Mouse (Mus musculus): ENCODE results near the gene Klrc2. TPM values are rescaled to one million over a fixed set of nuclear protein-coding genes. Genes with fewer than 3 reads are reported as not detected.
"Not testable (repeated sequence)": the region's sequence is repeated elsewhere in the genome, so short reads cannot be mapped to it uniquely, and the experiment has no call there.

Gene Klrc2
- not detected for polyA plus RNA-seq (2021)

DNA sequence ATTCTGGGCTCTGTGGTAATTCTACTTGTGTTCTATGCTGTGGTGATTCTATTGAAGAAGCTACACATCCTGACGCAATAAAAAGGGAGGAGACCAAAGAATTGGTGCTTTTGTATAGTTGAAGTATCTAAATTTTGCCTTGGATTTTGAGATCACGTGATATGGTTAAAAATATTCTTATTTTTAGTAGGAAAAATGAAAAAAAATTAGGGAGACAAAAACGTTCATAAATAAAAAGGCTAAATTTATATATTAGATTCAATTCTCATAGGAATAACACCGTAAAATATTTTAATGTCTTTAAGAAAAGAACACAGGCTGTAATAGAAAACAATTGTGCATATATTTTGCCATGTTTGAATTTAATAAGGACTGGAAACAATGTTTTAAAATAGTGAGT is at the start of gene Klrc2:
Gene Klrc2 (minus strand): TSS at position 101 of the 400 bp plus-strand sequence.
- CTCF ChIA-PET; POLR2A ChIA-PET; DNase-seq (ENCODE audit: low read depth, low spot score); ATAC-seq; H3K27me3 ChIP-seq; in situ Hi-C loops (cut with MboI; ENCODE audit: low pct_unique_long_range_greater_than_20kb): not testable (repeated sequence)

DNA sequence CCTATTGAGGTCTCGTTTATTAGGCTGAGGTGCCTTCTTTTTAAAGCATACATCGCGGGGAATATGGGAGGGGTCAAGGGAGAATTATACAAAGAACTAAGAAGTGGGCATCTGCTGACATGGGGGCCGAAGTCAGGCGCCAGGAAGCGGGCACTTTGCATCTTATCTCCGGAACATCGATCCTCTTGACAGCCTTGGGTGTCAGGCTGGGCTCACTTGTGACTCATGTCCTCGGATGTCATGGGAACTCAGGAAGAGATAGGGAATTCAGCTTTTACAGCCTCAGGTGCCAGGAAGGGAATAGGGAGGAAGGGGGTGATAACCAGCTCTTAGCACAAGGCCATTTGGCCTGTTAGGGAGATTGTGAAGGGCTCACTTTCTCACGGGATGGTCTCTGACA is 30.9 kb upstream of the Klrc2 start:
- CTCF ChIA-PET; ATAC-seq; in situ Hi-C loops (cut with MboI; ENCODE audit: low pct_unique_long_range_greater_than_20kb); DNase-seq (ENCODE audit: low read depth, low spot score); POLR2A ChIA-PET; H3K27me3 ChIP-seq: not testable (repeated sequence)

DNA sequence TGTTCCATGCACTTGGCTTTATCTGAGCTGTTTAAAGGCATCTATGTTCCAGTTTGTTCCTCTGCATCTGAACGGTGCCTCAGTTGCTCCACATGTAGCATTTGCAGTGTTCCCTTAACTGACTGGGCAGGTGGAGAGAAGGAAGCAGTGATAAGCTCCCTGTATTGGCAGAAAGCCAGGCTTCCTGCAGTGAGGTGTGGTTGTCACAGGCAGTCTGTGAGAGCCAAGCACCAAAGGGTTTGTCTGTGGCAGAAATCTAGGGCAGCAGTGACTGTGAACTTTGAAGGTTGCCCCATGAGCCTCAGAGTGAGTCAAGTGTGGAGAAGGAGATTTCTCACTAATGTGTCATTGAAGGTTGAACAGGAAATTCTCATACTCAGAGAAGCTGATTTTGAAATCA is 19.9 kb upstream of the Klrc2 start:
- no peaks in the 10 kb centered on the region for H3K27me3 ChIP-seq
- no peak for ATAC-seq
- DNase-seq (ENCODE audit: low read depth, low spot score): no peak
- POLR2A ChIA-PET: no interaction called here
- no peak for TF ChIP-seq CTCF (IDR thresholded peaks at IDR 0.05)
- in situ Hi-C loops (cut with MboI; ENCODE audit: low pct_unique_long_range_greater_than_20kb): no loop called here
- CTCF ChIA-PET: no interaction called here

DNA sequence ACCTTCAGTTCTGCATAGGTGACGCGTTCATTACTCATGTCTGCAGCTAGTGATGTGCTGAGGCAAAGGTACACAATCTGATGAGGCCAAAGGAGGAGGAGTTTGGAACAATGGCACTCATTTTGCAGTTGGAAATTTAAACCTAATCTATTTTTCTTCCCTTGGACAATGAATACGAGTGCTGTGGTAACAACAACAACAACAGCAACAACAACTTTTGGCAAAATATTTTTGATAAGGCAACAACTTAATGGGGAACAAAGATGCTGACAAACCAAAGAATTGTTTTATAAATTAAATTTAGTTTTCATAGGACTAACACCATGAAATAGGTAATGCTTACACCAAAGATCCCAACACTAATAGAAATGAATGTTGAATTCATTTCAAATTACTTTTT is 18.4 kb upstream of the Klrc2 start, which contains the start of gene Klrc1:
Gene Klrc1 (minus strand): TSS at position 101 of the 400 bp plus-strand sequence.
- H3K27me3 ChIP-seq: no peaks in the 10 kb centered on the region
- POLR2A ChIA-PET: no interaction called here
- ATAC-seq (no peak), DNase-seq (ENCODE audit: low read depth, low spot score) (no peak)
- in situ Hi-C loops (cut with MboI; ENCODE audit: low pct_unique_long_range_greater_than_20kb): no loop called here
- CTCF ChIA-PET: no interaction called here
- TF ChIP-seq CTCF (IDR thresholded peaks at IDR 0.05): no peak

DNA sequence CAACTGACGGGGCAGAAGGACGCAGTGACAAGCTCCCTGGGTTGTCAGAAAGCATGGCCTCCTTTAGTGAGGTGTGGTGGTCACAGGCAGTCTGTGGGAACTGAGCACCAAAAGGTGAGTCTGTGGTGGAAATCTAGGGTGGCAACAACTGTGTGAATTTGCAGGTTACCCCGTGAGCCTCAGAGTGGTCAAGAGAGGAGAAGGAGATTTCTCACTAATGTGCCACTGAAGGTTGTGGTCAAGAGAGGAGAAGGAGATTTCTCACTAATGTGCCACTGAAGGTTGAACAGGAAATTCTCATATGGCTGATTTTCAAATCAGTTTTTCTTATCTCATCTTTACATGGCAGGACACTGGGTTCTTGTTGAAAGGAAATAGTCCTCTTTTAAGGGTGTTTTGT is 812 bp upstream of the Klrc2 start:
- ATAC-seq; POLR2A ChIA-PET; in situ Hi-C loops (cut with MboI; ENCODE audit: low pct_unique_long_range_greater_than_20kb); H3K27me3 ChIP-seq; CTCF ChIA-PET; DNase-seq (ENCODE audit: low read depth, low spot score): not testable (repeated sequence)

DNA sequence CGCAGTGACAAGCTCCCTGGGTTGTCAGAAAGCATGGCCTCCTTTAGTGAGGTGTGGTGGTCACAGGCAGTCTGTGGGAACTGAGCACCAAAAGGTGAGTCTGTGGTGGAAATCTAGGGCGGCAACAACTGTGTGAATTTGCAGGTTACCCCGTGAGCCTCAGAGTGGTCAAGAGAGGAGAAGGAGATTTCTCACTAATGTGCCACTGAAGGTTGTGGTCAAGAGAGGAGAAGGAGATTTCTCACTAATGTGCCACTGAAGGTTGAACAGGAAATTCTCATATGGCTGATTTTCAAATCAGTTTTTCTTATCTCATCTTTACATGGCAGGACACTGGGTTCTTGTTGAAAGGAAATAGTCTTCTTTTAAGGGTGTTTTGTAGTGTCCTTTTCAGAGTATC is 16.4 kb downstream of the Klrc2 start:
- ATAC-seq; in situ Hi-C loops (cut with MboI; ENCODE audit: low pct_unique_long_range_greater_than_20kb); POLR2A ChIA-PET; DNase-seq (ENCODE audit: low read depth, low spot score); CTCF ChIA-PET; H3K27me3 ChIP-seq: not testable (repeated sequence)

DNA sequence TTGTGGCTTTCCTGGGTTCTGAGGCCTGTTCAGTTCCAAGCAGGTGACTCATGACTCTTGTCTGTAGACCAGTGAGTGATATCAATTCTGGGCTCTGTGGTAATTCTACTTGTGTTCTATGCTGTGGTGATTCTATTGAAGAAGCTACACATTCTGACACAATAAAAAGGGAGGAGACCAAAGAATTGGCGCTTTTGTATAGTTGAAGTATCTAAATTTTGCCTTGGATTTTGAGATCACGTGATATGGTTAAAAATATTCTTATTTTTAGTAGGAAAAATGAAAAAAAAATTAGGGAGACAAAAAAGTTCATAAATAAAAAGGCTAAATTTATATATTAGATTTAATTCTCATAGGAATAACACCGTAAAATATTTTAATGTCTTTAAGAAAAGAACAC is 17.3 kb downstream of the Klrc2 start, which contains the start of gene Klrc3:
Gene Klrc3 (minus strand): TSS at position 101 of the 400 bp plus-strand sequence.
- DNase-seq (ENCODE audit: low read depth, low spot score); POLR2A ChIA-PET; in situ Hi-C loops (cut with MboI; ENCODE audit: low pct_unique_long_range_greater_than_20kb); CTCF ChIA-PET; H3K27me3 ChIP-seq; ATAC-seq: not testable (repeated sequence)

DNA sequence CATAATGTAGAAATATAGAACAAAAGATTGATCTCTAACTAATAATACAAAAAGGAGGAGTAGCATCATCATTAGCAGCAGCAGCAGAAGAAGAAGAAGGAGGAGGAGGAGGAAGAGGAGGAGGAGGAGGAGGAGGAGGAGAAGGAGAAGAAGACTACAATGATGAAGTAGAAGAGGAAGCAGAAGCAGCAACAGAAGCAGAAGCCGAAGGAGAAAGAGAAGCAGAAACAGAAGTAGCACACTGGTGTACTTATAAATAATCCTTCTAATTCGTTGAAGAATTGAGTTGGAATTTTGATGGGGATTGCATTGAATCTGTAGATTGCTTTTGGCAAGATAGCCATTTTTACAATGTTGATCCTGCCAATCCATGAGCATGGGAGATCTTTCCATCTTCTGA is 29.4 kb downstream of the Klrc2 start:
- DNase-seq (ENCODE audit: low read depth, low spot score); CTCF ChIA-PET; H3K27me3 ChIP-seq; POLR2A ChIA-PET; ATAC-seq; in situ Hi-C loops (cut with MboI; ENCODE audit: low pct_unique_long_range_greater_than_20kb): not testable (repeated sequence)

DNA sequence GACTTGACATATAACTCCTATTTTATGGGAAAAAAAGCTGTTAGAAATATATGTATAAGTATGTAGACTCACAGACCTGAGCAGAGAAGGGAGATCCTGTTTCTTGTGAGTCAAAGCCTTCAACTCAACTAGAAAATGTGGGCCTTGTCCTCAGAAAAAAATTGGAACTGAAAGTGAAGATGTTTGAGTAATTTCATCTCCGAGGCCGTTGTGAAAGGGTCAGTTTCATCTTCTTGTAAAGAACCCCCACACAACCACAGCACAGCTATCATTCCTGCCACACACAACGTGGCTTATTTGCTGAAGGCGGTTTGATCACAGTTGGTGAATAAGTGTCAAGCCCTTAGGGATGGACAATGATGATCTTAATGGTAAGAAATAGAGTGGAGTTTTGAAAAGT is 36.8 kb downstream of the Klrc2 start, which contains the start of gene Klrk1:
Gene Klrk1 (minus strand): TSS at position 130 of the 400 bp plus-strand sequence.
- H3K27me3 ChIP-seq: peaks cover 11% of the 10 kb centered on the region
- ATAC-seq (no peak), DNase-seq (ENCODE audit: low read depth, low spot score) (no peak)
- CTCF ChIA-PET: no interaction called here
- TF ChIP-seq CTCF (IDR thresholded peaks at IDR 0.05): no peak
- POLR2A ChIA-PET: no interaction called here
- in situ Hi-C loops (cut with MboI; ENCODE audit: low pct_unique_long_range_greater_than_20kb): no loop called here

DNA sequence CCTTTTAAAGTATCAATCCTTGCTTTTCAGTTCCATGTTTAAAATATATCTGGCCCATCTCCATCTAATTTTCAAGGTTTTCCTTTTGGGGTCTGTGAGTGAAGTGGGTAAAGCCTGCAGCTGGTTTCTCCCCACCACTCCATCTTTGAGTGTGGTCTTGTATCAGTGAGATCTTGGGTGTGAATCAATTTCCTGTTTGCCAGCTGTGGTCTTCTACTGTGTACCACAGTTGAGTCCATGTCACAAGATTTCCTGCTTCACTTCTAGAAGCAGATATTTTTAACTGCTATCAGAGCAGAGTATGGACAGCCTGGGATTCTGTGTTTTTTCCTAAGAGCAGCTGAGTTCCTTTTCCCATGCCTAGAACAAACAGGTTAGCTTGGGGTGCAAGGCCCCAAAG is 52.1 kb downstream of the Klrc2 start:
- POLR2A ChIA-PET: no interaction called here
- CTCF ChIA-PET: no interaction called here
- peaks cover 22% of the 10 kb centered on the region for H3K27me3 ChIP-seq
- no peak for TF ChIP-seq CTCF (IDR thresholded peaks at IDR 0.05)
- in situ Hi-C loops (cut with MboI; ENCODE audit: low pct_unique_long_range_greater_than_20kb): no loop called here
- ATAC-seq (no peak), DNase-seq (ENCODE audit: low read depth, low spot score) (no peak)

Other genes with a start within 250 kb of the Klrc2 start
- not detected for gene Clec1a, start 208.7 kb downstream of the Klrc2 start, polyA plus RNA-seq (2021)
- not detected for gene Olr1, start 153.5 kb downstream of the Klrc2 start, polyA plus RNA-seq (2021)
- 0.19 TPM for gene Tmem52b, start 148.1 kb downstream of the Klrc2 start, polyA plus RNA-seq (2021)
- gene Gabarapl1, start 127.5 kb downstream of the Klrc2 start, polyA plus RNA-seq (2021): 203 TPM
- gene Klre1, start 82.8 kb downstream of the Klrc2 start, polyA plus RNA-seq (2021): not detected
- gene Klrd1, start 68.9 kb downstream of the Klrc2 start, polyA plus RNA-seq (2021): not detected
- gene Klrk1, start 36.8 kb downstream of the Klrc2 start, polyA plus RNA-seq (2021): not detected
- not detected for gene Klrc3, start 17.4 kb downstream of the Klrc2 start, polyA plus RNA-seq (2021)
- not detected for gene Klrc1, start 18.3 kb upstream of the Klrc2 start, polyA plus RNA-seq (2021)
- gene Klri1, start 56.4 kb upstream of the Klrc2 start, polyA plus RNA-seq (2021): not detected
- gene Klri2, start 79.8 kb upstream of the Klrc2 start, polyA plus RNA-seq (2021): not detected
- gene Gm156, start 123.6 kb upstream of the Klrc2 start, polyA plus RNA-seq (2021): not detected
- not detected for gene Gm17631, start 202.0 kb upstream of the Klrc2 start, polyA plus RNA-seq (2021)
- not detected for gene Klra17, start 216.0 kb upstream of the Klrc2 start, polyA plus RNA-seq (2021)